Mouse (Mus musculus): ENCODE measurements around the gene 0610010F05Rik. TPM values are rescaled to one million over a fixed set of nuclear protein-coding genes. Genes with fewer than 3 reads are reported as not detected.

0610010F05Rik gene
- polyA plus RNA-seq, 1 experiment from 2014 or later: 115 TPM

GRCm38 (mm10) chr11:23518981-23519380 lies 114.5 kb downstream of the 0610010F05Rik start:
- no peaks in the 10 kb centered on the region for H3K27me3 ChIP-seq (replicated peaks; ENCODE audit: control insufficient read depth, insufficient read depth, low read length)
- WGBS: 80% methylated on average over 3 of the region's 3 CpGs
- H3K9me3 ChIP-seq (ENCODE audit: control insufficient read depth, low read length): no peaks in the 10 kb centered on the region
- H3K36me3 ChIP-seq (ENCODE audit: control insufficient read depth, insufficient read depth, low read length): no peaks in the 10 kb centered on the region
- H3K4me3 ChIP-seq (ENCODE audit: low read length): no peak overlapping the region
- ATAC-seq: no peak
- no peak overlapping the region for H3K27ac ChIP-seq (ENCODE audit: low read depth, low read length)
- H3K4me2 ChIP-seq (ENCODE audit: low read length): no peak overlapping the region
- H3K9ac ChIP-seq (ENCODE audit: low read depth, low read length): no peak overlapping the region
- no peaks in the 10 kb centered on the region for H3K4me1 ChIP-seq (ENCODE audit: control insufficient read depth, insufficient read depth, low read depth, low read length)

- ATAC-seq: no peak
- Histone ChIP-seq H3K4me2 (ENCODE audit: low read length) (no peak overlapping the region), H3K36me3 (ENCODE audit: control insufficient read depth, insufficient read depth, low read length) (no peaks in the 10 kb centered on the region), H3K4me3 (ENCODE audit: low read length) (no peak overlapping the region), H3K4me1 (ENCODE audit: control insufficient read depth, insufficient read depth, low read depth, low read length) (no peaks in the 10 kb centered on the region), H3K27ac (ENCODE audit: low read depth, low read length) (no peak overlapping the region), H3K9me3 (ENCODE audit: control insufficient read depth, low read length) (no peaks in the 10 kb centered on the region), H3K27me3 (replicated peaks; ENCODE audit: control insufficient read depth, insufficient read depth, low read length) (no peaks in the 10 kb centered on the region), H3K9ac (ENCODE audit: low read depth, low read length) (no peak overlapping the region)
- 80% methylated on average over 2 of the region's 2 CpGs for WGBS
Observed at GRCm38 (mm10) chr11:23515315-23515714, 118.1 kb downstream of the 0610010F05Rik start.

Other genes starting within 250 kb of the 0610010F05Rik start
- gene Ahsa2, start 135.6 kb downstream of the 0610010F05Rik start, polyA plus RNA-seq (2015; fragmentation: Nextera tagmentation; extraction: Ambion mirVana): 89.2 and 107 TPM in 2 replicates
- not detected in 2 replicates for gene 1700093K21Rik, start 112.5 kb downstream of the 0610010F05Rik start, polyA plus RNA-seq (2015; fragmentation: Nextera tagmentation; extraction: Ambion mirVana)
- gene Pus10, start 32.0 kb upstream of the 0610010F05Rik start, polyA plus RNA-seq (2015; fragmentation: Nextera tagmentation; extraction: Ambion mirVana): 10.6 and 11.6 TPM in 2 replicates
- 29.3 and 32.5 TPM in 2 replicates for gene Pex13, start 32.3 kb upstream of the 0610010F05Rik start, polyA plus RNA-seq (2015; fragmentation: Nextera tagmentation; extraction: Ambion mirVana)
- gene Rel, start 137.3 kb upstream of the 0610010F05Rik start, polyA plus RNA-seq (2015; fragmentation: Nextera tagmentation; extraction: Ambion mirVana): 0.39 and 0.41 TPM in 2 replicates